Mouse (Mus musculus): Measurements from ENCODE around the gene Slc2a3. TPM values are rescaled to one million over a fixed set of nuclear protein-coding genes. Genes with fewer than 3 reads are reported as not detected.
"Not testable (repeated sequence)": the region's sequence is repeated elsewhere in the genome, so short reads cannot be mapped to it uniquely, and the experiment has no call there.

Gene Slc2a3
- polyA plus RNA-seq, 1 experiment, result 102 TPM

DNA sequence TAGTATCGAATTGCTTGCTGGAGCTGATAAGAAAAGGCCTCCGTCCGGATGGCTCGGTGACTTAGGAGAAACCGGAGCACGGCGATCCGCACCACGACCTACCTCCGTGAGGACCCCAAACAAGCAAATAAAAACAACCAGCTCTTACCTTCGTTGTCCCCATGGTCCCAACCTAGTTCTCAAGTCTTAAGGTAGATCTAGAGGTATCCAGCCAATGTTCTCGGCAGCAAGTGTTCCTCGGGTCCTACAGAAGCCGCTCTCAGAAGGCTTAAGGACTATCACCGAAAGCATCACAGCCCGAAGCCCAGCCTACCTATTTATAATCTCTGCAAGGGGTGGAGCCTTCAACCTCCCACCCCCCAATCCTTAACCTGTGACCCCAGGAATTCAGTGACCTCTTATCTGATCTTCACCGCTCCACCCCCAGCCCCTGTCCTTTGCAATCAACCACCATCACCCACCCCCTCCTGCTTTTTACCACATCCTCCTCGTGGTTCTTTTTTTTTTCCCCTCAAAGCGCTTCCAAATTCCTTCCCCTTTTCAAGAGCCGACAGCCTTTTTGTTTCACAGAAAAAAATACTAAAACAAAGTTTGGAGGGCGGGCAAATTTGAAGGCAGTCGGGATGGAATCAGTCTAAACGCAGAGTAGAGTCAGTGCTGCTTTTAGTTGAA lies 59.1 kb downstream of the Slc2a3 start:
- under 1% methylated on average over 23 of the region's 23 CpGs for WGBS
- H3K4me3 ChIP-seq (replicated peaks; ENCODE audit: insufficient read depth, low read depth, low read length), result peak overlapping the region; percentile 70
- H3K27ac ChIP-seq (ENCODE audit: insufficient read depth, low read length), result peak overlapping the region; percentile 63
- H3K4me1 ChIP-seq (ENCODE audit: control insufficient read depth, insufficient read depth, low read length), result peaks cover 8% of the 10 kb centered on the region; the same call in 1 of the 2 replicates
- peak; percentile 79 to 81 for DNase-seq
- TF ChIP-seq POLR2A (IDR thresholded peaks at IDR 0.05; ENCODE audit: borderline replicate concordance, insufficient read depth, low read length), result peak; percentile 89; the same call in 1 of the 2 replicates
- no peak for TF ChIP-seq CTCF (IDR thresholded peaks at IDR 0.05; ENCODE audit: borderline replicate concordance, insufficient read depth, low read depth, low read length)
- H3K27me3 ChIP-seq (ENCODE audit: control insufficient read depth, insufficient read depth, low read length), result no peaks in the 10 kb centered on the region

DNA sequence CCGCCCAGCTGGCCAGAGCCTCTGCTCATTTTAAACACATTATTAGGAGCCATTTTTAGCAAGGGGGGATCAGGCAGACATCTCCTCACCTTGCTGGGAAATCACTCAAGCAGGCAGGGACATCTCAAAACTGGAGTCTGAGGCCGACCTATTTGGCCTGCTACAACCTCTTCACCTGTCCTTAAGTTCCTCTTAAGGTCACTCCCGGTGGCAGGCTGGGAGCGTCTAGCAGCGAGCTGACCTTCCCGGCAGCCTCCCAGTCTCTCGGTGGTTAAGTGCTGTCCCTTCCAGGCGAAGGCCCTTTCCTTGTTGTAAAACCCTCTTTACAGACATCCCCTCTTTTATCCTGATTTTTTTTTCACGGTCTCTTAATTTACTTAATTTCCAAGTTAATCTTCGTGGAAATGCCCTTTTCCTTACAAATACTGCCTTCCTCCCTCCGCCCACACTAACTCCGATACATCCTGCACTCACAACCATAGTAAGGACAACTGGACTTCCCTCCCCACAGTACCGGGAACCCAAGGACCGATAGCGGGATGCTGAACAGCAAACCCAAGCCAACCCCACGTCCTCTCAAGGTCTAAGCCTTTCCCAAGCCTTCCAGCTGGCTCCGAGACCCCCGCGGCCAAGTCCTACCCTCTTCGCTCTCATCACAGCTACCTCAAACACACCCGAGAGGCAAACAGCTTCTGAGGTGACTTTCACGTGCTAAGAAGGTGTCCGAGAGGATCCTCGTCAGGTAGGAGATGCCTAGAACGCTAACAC lies 59.8 kb downstream of the Slc2a3 start:
- H3K27me3 ChIP-seq (ENCODE audit: control insufficient read depth, insufficient read depth, low read length), result no peaks in the 10 kb centered on the region
- peak; percentile 49 to 65 for DNase-seq
- H3K27ac ChIP-seq (ENCODE audit: insufficient read depth, low read length), result peak overlapping the region; percentile 63
- peaks cover 8% of the 10 kb centered on the region; the same call in 1 of the 2 replicates for H3K4me1 ChIP-seq (ENCODE audit: control insufficient read depth, insufficient read depth, low read length)
- no peak for TF ChIP-seq CTCF (IDR thresholded peaks at IDR 0.05; ENCODE audit: borderline replicate concordance, insufficient read depth, low read depth, low read length)
- H3K4me3 ChIP-seq (replicated peaks; ENCODE audit: insufficient read depth, low read depth, low read length), result peak overlapping the region; percentile 70
- WGBS, result 2% methylated on average over 25 of the region's 25 CpGs

DNA sequence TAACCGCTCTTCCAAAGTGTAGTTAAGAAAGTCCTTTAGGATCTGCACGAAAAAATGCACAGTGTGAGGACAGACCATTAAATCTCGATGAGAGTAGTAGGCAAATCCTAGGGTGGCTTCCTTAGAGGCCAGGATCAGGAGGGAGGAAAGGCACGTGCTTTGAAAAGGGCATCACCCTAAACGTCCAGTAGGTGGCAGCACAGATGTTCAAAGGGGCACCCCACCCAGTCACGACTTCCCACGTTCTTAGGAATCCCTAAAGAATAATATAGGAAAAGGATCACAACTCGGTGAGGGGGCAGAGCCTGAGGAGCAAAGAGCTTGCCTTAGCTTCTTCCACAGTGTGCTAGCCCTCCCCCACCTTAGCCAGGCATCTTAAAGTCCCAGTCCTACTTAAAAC lies 61.5 kb downstream of the Slc2a3 start:
- H3K27me3 ChIP-seq (ENCODE audit: control insufficient read depth, insufficient read depth, low read length), result no peaks in the 10 kb centered on the region
- TF ChIP-seq CTCF (IDR thresholded peaks at IDR 0.05; ENCODE audit: borderline replicate concordance, insufficient read depth, low read depth, low read length), result peak; percentile 91
- no peak for TF ChIP-seq POLR2A (IDR thresholded peaks at IDR 0.05; ENCODE audit: borderline replicate concordance, insufficient read depth, low read length)
- H3K4me1 ChIP-seq (ENCODE audit: control insufficient read depth, insufficient read depth, low read length), result peaks cover 8% of the 10 kb centered on the region; the same call in 1 of the 2 replicates
- H3K27ac ChIP-seq (ENCODE audit: insufficient read depth, low read length), result no peak overlapping the region
- DNase-seq, result peak; percentile 77 to 84
- H3K4me3 ChIP-seq (replicated peaks; ENCODE audit: insufficient read depth, low read depth, low read length), result peak overlapping the region; percentile 56
- WGBS, result 9% methylated on average over 8 of the region's 8 CpGs

DNA sequence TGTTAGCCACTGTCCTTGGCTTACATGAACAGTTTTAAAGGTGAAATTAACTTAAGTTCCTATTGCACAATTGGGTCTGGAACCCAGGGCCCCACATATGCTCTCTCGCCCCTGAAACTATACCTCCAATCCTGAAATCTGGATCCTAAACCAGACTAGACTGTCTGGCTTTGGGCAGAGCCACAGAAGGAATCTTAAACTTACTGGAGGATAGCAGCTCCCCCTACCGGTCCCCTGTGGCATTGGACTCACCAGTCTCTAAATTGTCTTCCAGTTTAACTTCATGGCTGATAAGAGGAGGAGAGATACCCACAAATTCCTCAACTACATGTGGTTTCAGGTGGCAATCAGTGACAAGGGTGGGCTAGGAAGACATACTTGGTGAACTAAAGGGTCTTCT lies 81.5 kb downstream of the Slc2a3 start:
- WGBS, result 20% methylated on average over 2 of the region's 2 CpGs
- no peaks in the 10 kb centered on the region for H3K4me1 ChIP-seq (ENCODE audit: control insufficient read depth, insufficient read depth, low read length)
- no peaks in the 10 kb centered on the region for H3K27me3 ChIP-seq (ENCODE audit: control insufficient read depth, insufficient read depth, low read length)
- H3K4me3 ChIP-seq (replicated peaks; ENCODE audit: insufficient read depth, low read depth, low read length), result no peak overlapping the region
- no peak overlapping the region for H3K27ac ChIP-seq (ENCODE audit: insufficient read depth, low read length)
- DNase-seq, result peak; percentile 38 to 65
- no peak for TF ChIP-seq POLR2A (IDR thresholded peaks at IDR 0.05; ENCODE audit: borderline replicate concordance, insufficient read depth, low read length)
- TF ChIP-seq CTCF (IDR thresholded peaks at IDR 0.05; ENCODE audit: borderline replicate concordance, insufficient read depth, low read depth, low read length), result peak; percentile 72; the same call in 1 of the 2 replicates

DNA sequence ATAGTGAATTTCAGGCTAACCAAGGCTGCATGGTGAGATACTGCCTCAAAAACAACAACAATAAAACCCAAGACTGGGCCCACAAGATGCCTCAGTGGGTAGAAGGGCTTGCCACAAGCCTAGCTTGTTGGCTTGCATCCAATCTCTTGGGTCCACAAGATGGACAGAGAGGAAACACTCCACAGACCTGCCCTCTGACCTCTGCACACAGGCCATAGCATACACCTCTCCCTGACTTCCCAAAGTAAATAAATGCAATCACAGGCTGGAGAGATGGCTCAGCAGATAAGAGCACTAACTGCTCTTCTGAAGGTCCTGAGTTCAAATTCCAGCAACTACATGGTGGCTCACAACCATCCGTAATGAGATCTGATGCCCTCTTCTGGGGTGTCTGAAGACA lies 83.2 kb downstream of the Slc2a3 start:
- not testable (repeated sequence) for H3K4me3 ChIP-seq (replicated peaks; ENCODE audit: insufficient read depth, low read depth, low read length); H3K27ac ChIP-seq (ENCODE audit: insufficient read depth, low read length); H3K27me3 ChIP-seq (ENCODE audit: control insufficient read depth, insufficient read depth, low read length); DNase-seq; H3K4me1 ChIP-seq (ENCODE audit: control insufficient read depth, insufficient read depth, low read length)
- 94% methylated on average over 1 of the region's 1 CpGs for WGBS

DNA sequence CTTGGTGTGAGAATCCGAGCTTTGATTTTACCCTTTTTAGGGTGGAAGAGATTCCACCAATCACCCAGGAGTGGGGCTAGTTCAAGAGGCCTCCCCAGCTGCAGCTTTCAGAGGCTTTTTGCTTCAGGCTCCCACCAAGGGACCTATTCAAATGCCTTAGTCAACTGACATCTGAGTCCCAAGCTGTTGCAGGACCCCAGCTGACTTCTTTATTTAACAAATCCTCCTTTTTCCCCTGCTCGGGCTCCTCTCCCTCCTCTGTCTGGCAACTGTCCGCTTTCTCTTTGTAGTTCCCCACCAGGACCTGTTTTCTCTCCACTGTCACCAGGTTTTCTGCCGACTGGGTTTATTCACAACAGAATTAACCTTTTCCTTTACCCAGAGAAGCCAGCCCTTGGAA lies 85.6 kb downstream of the Slc2a3 start:
- no peak for TF ChIP-seq CTCF (IDR thresholded peaks at IDR 0.05; ENCODE audit: borderline replicate concordance, insufficient read depth, low read depth, low read length)
- no peak for TF ChIP-seq POLR2A (IDR thresholded peaks at IDR 0.05; ENCODE audit: borderline replicate concordance, insufficient read depth, low read length)
- DNase-seq, result no peak
- Histone ChIP-seq H3K27me3 (ENCODE audit: control insufficient read depth, insufficient read depth, low read length) (no peaks in the 10 kb centered on the region), H3K27ac (ENCODE audit: insufficient read depth, low read length) (no peak overlapping the region), H3K4me3 (replicated peaks; ENCODE audit: insufficient read depth, low read depth, low read length) (no peak overlapping the region), H3K4me1 (ENCODE audit: control insufficient read depth, insufficient read depth, low read length) (no peaks in the 10 kb centered on the region)
- 16% methylated on average over 4 of the region's 4 CpGs for WGBS

DNA sequence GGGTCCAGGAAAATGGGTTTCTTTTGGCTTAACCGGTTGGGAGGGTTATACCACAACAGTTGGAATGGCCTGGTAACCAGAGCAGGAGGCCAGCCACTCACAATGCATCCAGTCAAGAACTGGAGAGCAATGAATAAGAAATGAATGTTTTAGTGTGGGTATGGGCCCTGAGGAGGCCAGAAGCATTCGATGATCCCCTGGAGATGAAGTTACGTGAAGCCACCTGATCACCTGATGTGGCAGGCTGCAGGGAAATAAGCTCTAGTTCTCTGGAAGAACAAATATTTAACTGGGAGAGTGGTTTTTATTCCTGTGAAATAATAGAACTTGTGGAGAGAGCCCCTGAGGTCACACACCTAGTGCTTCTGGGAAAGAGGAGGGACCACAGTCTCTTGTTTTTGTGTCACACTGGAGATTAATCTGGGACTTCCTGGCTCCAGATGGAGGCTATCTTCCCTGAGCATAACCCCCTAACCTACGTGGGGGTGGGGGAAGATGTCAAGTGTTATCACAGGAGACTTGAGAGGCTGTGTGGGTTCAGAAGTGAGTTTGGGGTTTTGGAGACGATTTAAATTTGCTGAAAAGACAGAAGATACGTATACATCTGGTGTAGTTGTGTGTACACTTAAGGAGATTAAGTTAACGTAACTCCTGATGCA lies 86.6 kb downstream of the Slc2a3 start:
- Histone ChIP-seq H3K4me1 (ENCODE audit: control insufficient read depth, insufficient read depth, low read length) (no peaks in the 10 kb centered on the region), H3K27me3 (ENCODE audit: control insufficient read depth, insufficient read depth, low read length) (no peaks in the 10 kb centered on the region), H3K4me3 (replicated peaks; ENCODE audit: insufficient read depth, low read depth, low read length) (no peak overlapping the region), H3K27ac (ENCODE audit: insufficient read depth, low read length) (no peak overlapping the region)
- WGBS, result 72% methylated on average over 7 of the region's 7 CpGs
- DNase-seq, result no peak
- TF ChIP-seq CTCF (IDR thresholded peaks at IDR 0.05; ENCODE audit: borderline replicate concordance, insufficient read depth, low read depth, low read length) (no peak), POLR2A (IDR thresholded peaks at IDR 0.05; ENCODE audit: borderline replicate concordance, insufficient read depth, low read length) (no peak)

DNA sequence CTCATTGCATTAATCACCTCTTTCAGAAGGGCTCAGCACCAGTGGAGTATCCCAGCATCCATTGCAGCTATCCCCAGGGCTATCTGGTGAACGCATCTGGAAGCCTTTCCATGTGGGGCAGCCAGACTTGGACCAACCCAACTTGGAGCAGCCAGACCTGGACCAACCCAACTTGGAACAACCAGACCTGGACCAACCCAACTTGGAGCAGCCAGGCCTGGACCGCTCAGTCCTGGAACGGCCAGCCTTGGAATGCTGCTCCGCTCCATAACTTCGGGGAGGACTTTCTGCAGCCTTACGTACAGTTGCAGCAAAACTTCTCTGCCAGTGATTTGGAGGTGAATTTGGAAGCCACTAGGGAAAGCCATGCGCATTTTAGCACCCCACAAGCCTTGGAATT lies 88.3 kb downstream of the Slc2a3 start:
- not testable (repeated sequence) for H3K4me1 ChIP-seq (ENCODE audit: control insufficient read depth, insufficient read depth, low read length); H3K27me3 ChIP-seq (ENCODE audit: control insufficient read depth, insufficient read depth, low read length); H3K27ac ChIP-seq (ENCODE audit: insufficient read depth, low read length); DNase-seq; H3K4me3 ChIP-seq (replicated peaks; ENCODE audit: insufficient read depth, low read depth, low read length)
- 92% methylated on average over 7 of the region's 7 CpGs for WGBS

Data from cerebellum, adult 2 months (tissue).